Mouse (Mus musculus): ENCODE measurements around the gene Gipr.

The Gipr gene

GRCm38 (mm10) chr7:19165656-19166423 lies at the start of gene Gipr:
TSS of gene Gipr (minus strand) at chr7:19166127.
- DNase-seq = peak; percentile 56 to 67

GRCm38 (mm10) chr7:19214940-19215339 lies 49.0 kb upstream of the Gipr start:
- no peak for DNase-seq

- DNase-seq = no peak
Measured at GRCm38 (mm10) chr7:19214369-19214768, 48.4 kb upstream of the Gipr start.

GRCm38 (mm10) chr7:19213385-19213784 lies 47.5 kb upstream of the Gipr start:
- DNase-seq = no peak

GRCm38 (mm10) chr7:19211996-19212755 lies 46.2 kb upstream of the Gipr start, which contains the start of gene Gpr4:
TSS of gene Gpr4 (plus strand) at chr7:19212538.
- peak; percentile 36 to 54 for DNase-seq

- no peak for DNase-seq
Measured at GRCm38 (mm10) chr7:19211041-19211675, 45.2 kb upstream of the Gipr start.

GRCm38 (mm10) chr7:19210010-19210409 lies 44.1 kb upstream of the Gipr start:
- no peak for DNase-seq

GRCm38 (mm10) chr7:19209494-19209893 lies 43.6 kb upstream of the Gipr start:
- DNase-seq = no peak

GRCm38 (mm10) chr7:19208944-19209472 lies 43.1 kb upstream of the Gipr start:
- DNase-seq = peak; percentile 81 to 87

- DNase-seq = no peak
Measured at GRCm38 (mm10) chr7:19208201-19208910, 42.4 kb upstream of the Gipr start.

GRCm38 (mm10) chr7:19202065-19202850 lies 36.3 kb upstream of the Gipr start:
- DNase-seq = no peak

GRCm38 (mm10) chr7:19201660-19202059 lies 35.7 kb upstream of the Gipr start:
- no peak for DNase-seq

- peak in 1 of 2 experiments; percentile 52 for DNase-seq
Measured at GRCm38 (mm10) chr7:19197985-19198384, 32.1 kb upstream of the Gipr start.

- peak; percentile 49 to 67 for DNase-seq
Measured at GRCm38 (mm10) chr7:19196676-19197075, 30.7 kb upstream of the Gipr start.

- no peak for DNase-seq
Measured at GRCm38 (mm10) chr7:19194676-19195075, 28.7 kb upstream of the Gipr start.

- peak; percentile 53 to 55 for DNase-seq
Measured at GRCm38 (mm10) chr7:19184758-19185157, 18.8 kb upstream of the Gipr start.

- no peak for DNase-seq
Measured at GRCm38 (mm10) chr7:19184250-19184649, 18.3 kb upstream of the Gipr start.

- peak in 1 of 2 experiments; percentile 39 for DNase-seq
Measured at GRCm38 (mm10) chr7:19180862-19181429, 15.0 kb upstream of the Gipr start.

GRCm38 (mm10) chr7:19179936-19180335 lies 14.0 kb upstream of the Gipr start:
- no peak for DNase-seq

- peak; percentile 72 to 75 for DNase-seq
Measured at GRCm38 (mm10) chr7:19179173-19179572, 13.2 kb upstream of the Gipr start.

GRCm38 (mm10) chr7:19178443-19179092 lies 12.6 kb upstream of the Gipr start:
- DNase-seq = peak; percentile 90 to 93

All from cerebellum, postnatal 10 days (tissue).